Mouse (Mus musculus) heart, postnatal 10 days (tissue): ENCODE results near the gene Creb3l2. TPM values are rescaled to one million over a fixed set of nuclear protein-coding genes. Genes with fewer than 3 reads are reported as not detected.
A peak's percentile ranks its signal among the peaks of the same experiment; 100 is the strongest.
"Not testable (repeated sequence)": the region's sequence is repeated elsewhere in the genome, so short reads cannot be mapped to it uniquely, and the experiment has no call there.

Experiments
- DNase-seq, 2 experiments: peaks; one replicate each; pipeline ENCODE4 v3.0.0; 2021
- intact Hi-C: fragments of 180-260 bp; cut with DNase I; formaldehyde crosslinking; loops from one replicate; pipeline ENCODE4 v1.15.1; 2025
- total RNA-seq, 2 experiments: library from RNA; stranded (reverse); gene quantifications; 2 replicates each; pipeline ENCODE4 v1.2.3; 2021

Gene Creb3l2
- total RNA-seq, result 10 to 100 TPM; 40.0 to 42.0 TPM

GRCm38 (mm10) chr6:37442041-37442667 lies at the start of gene Creb3l2:
Gene Creb3l2, minus strand, starts transcription at chr6:37442146.
- intact Hi-C loops, result loop anchor here (10.0 kb wide), 1 partner anchor 227 kb away; no protein-coding TSS in a partner anchor

DNA sequence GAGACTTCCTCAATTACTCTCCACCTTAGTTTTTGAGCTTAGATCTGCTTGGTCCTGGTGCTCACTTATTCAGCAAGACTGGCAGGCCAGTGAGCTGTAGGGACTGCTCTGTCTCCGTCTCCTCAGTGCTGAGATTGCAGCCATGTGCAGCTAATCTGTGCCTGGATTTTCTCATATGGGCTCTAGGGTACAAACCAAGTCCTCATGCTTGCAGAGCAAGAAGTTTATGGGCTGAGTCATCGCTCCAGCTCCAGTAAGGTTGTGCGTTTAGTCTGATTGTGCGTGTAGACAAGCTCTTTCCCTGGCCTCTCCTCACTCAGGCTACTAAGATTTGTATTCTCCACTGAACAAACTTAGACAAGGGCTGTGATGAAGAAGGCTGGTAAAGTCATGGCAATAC lies 44.6 kb upstream of the Creb3l2 start:
- DNase-seq, result no peak
- intact Hi-C loops, result no loop called here

More at GRCm38 (mm10) chr6:37442041-37442667, at the start of gene Creb3l2:
- peak; percentile 98 to 99 for DNase-seq

- intact Hi-C loops, result no loop called here
- no peak for DNase-seq
These were observed 42.7 kb upstream of the Creb3l2 start for GRCm38 (mm10) chr6:37484588-37485070.

DNA sequence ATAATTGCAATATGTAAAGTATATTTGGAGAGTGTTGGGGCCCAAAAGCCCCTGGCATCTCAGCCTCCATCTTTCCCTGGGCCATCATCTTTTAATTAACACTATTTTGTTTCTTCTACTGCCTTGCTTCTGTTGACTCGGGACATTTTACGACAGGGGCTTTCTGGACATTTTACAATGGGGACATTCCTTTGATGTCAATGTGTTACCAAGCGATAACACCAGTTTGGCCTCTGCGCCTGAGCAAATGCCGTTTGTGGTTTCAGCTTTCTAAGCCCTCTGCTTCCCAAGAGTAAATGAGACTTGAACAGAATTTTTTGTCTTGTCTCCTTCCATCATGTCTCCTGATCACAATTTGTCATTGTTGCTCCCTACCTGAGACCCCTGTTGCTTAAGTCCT lies 41.3 kb upstream of the Creb3l2 start:
- intact Hi-C loops, result no loop called here
- DNase-seq, result no peak

DNA sequence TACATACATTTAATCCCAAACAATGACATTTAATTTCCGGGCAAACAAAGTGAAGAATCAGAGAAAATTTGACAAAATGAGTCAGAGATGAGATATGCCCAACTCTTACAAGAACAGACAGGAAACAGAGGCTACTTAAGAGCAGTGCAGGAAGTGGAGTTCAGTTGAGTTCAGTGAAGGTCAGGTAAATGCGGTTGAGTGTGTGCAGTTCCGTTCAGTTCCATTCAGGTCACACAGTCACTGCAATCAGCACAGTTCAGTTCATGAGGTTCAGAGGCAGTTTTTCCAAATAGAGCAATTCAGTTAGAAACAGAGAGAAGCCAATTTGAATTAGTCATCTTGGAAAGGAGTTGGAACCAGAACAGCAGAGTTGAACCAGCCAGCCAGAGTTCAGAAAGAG lies 39.2 kb upstream of the Creb3l2 start:
- no peak for DNase-seq
- intact Hi-C loops, result no loop called here

GRCm38 (mm10) chr6:37480008-37480407 lies 38.1 kb upstream of the Creb3l2 start:
- DNase-seq, result no peak
- intact Hi-C loops, result no loop called here

- intact Hi-C loops, result no loop called here
These were observed 36.5 kb upstream of the Creb3l2 start for GRCm38 (mm10) chr6:37478481-37478880.

DNA sequence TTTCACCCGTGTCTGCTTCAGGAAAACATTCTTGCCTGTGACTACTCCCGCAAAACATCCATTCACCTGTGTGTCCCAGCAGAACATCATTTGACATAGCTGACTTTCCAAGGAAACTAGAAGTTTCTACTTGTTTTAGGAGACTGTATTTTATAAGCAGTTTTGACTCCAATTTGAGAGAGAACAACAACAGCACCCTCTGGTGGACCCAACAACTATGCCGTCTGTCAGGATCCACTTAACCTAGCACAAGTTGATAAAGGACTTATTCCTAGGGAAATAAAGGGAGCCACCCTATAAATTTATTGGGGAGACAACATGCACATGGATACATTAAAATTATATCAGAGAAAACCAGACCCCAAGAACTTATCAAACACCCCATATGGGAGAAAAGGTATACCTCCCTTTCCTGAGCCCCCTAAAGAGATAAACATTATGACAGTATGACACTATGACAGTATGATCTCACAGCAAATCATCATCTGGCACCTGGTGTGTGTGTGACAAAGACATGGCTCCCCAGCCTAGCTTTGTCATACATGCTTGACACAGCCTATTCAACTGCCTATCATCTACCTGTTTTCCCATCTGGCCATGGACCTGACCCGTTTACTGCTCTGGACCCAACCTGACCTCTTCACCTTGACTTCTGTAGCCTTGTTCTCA lies 31.9 kb upstream of the Creb3l2 start:
- DNase-seq, result peak; percentile 13 to 48

More at GRCm38 (mm10) chr6:37478481-37478880, 36.5 kb upstream of the Creb3l2 start:
- DNase-seq, result no peak

DNA sequence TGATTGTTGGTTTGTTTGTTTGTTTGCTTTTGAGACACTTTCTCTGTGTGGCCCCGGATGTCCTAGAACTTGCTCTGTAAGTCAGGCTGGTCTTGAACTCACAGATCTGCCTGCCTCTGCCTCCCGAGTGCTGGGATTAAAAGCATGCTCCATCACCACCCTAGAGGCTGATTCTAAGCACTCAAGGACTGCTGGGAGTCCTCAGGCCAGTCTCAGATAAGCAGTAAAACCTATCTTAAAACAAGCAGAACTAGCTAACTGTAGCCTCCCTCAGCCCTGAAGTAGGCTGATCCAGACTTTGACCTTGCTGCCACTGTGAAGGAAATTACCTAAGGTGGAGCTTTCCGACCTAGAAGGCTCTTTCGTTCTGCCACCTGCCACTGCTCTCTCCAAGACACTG lies 28.3 kb upstream of the Creb3l2 start:
- DNase-seq, result no peak
- intact Hi-C loops, result no loop called here

More for the DNA sequence above, 31.9 kb upstream of the Creb3l2 start:
- intact Hi-C loops, result no loop called here

- intact Hi-C loops, result loop anchor here (2.0 to 10.0 kb wide), 2 partner anchors 489 to 601 kb away; no protein-coding TSS in a partner anchor
- no peak for DNase-seq
These were observed 23.9 kb upstream of the Creb3l2 start for GRCm38 (mm10) chr6:37465847-37466246.

GRCm38 (mm10) chr6:37465356-37465755 lies 23.4 kb upstream of the Creb3l2 start:
- no peak for DNase-seq
- intact Hi-C loops, result loop anchor here (2.0 to 10.0 kb wide), 2 partner anchors 489 to 601 kb away; no protein-coding TSS in a partner anchor

- DNase-seq, result peak in 1 of 2 experiments; percentile 14
- intact Hi-C loops, result loop anchor here (2.0 to 10.0 kb wide), 2 partner anchors 490 to 602 kb away; no protein-coding TSS in a partner anchor
These were observed 22.6 kb upstream of the Creb3l2 start for GRCm38 (mm10) chr6:37464585-37464984.

- DNase-seq, result peak; percentile 59 to 62
- intact Hi-C loops, result loop anchor here (2.0 to 10.0 kb wide), 2 partner anchors 491 to 603 kb away; no protein-coding TSS in a partner anchor
These were observed 21.9 kb upstream of the Creb3l2 start for GRCm38 (mm10) chr6:37463517-37464482.

DNA sequence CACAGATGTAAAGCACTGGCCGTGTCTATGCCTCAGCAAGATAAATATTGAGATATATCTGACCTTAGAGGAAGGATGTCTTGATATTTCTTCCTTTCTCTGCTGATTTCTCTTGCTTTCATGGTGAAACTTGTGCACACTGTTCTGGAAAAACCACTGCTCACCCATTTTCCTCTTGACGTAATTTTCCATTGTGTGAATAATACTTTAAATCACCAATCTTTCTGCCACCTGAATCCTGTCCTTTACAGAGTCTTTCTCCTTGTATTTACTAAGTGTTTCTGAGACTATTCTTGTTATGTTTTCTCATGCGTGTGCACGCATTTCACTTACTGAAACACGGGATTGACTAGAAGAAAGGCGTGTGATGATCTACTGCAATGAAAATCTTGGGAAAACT lies 18.7 kb upstream of the Creb3l2 start:
- no peak for DNase-seq
- intact Hi-C loops, result loop anchor here (10.0 kb wide), 1 partner anchor 494 kb away; no protein-coding TSS in a partner anchor

DNA sequence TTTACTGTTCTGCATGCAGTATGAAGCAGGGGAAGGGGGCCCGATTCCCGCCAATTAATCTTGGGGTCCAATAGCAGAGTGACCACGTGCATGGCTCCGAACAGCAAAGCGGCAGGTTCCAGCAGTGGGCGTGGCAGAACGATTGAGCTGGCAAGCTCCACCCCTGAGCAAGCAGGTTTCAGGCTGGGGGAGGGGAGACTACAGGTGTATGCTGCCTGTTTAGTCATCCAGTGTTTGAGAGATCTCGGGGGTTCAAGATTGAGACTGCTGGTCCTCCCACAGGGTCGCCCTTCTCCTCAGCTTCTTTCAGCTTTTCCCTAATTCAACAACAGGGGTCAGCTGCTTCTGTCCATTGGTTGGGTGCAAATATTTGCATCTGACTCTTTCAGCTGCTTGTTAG lies 17.7 kb upstream of the Creb3l2 start:
- DNase-seq, result not testable (repeated sequence)
- intact Hi-C loops, result loop anchor here (10.0 kb wide), 1 partner anchor 495 kb away; no protein-coding TSS in a partner anchor

- intact Hi-C loops, result no loop called here
These were observed 16.2 kb upstream of the Creb3l2 start for GRCm38 (mm10) chr6:37457990-37458655.

GRCm38 (mm10) chr6:37455540-37455939 lies 13.6 kb upstream of the Creb3l2 start:
- no peak for DNase-seq

More at GRCm38 (mm10) chr6:37457990-37458655, 16.2 kb upstream of the Creb3l2 start:
- no peak for DNase-seq

GRCm38 (mm10) chr6:37453047-37453446 lies 11.1 kb upstream of the Creb3l2 start:
- no peak for DNase-seq
- intact Hi-C loops, result no loop called here

More at GRCm38 (mm10) chr6:37455540-37455939, 13.6 kb upstream of the Creb3l2 start:
- intact Hi-C loops, result no loop called here

DNA sequence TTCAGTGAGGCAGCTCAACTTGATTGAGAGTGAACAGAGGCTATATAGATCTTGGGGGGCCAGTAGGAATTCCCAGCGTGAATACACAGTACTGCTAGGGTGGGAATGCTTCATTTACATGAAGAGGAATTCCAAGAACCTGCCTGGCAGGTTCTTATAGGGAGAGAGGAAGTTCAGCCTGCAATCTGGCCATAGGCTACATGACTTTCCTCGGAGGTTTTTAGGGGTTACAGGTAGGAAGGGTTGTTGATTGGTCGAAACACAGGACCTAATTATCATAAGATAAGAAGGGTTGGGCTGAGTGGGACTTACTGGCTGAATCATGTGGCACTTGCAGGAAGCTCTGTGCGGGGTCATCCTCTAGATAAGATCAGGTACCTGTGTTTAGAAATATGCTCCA lies 9.7 kb upstream of the Creb3l2 start:
- intact Hi-C loops, result no loop called here
- no peak for DNase-seq
